Mouse (Mus musculus) adrenal gland, postnatal 4 days (tissue): ENCODE measurements at regions not wholly inside any gene's neighbourhood (a gene's known extent, or its start where the extent isn't known, plus 50 kb on each side); places are given as distances from the start of the nearest gene placed in this dataset.

Experiments
- DNase-seq, 2 experiments: peaks; one replicate each; pipeline ENCODE4 v3.0.0; 2021 to 2022; ENCODE audit warnings: low spot score in 2 of 2, mixed read lengths in 2 of 2

GRCm38 (mm10) chr1:61135597-61136545, 158.1 kb downstream of the Icos start:
- no peak for DNase-seq

GRCm38 (mm10) chr1:61137210-61137885, 159.6 kb downstream of the Icos start:
- DNase-seq: no peak

GRCm38 (mm10) chr1:61137954-61138353, 160.2 kb downstream of the Icos start:
- DNase-seq: no peak

GRCm38 (mm10) chr1:61139291-61139983, 161.7 kb downstream of the Icos start:
- no peak for DNase-seq

GRCm38 (mm10) chr1:61139984-61140648, 162.4 kb downstream of the Icos start:
- DNase-seq: no peak

- no peak for DNase-seq
Measured at GRCm38 (mm10) chr1:61140870-61141591, 163.3 kb downstream of the Icos start.

- no peak for DNase-seq
Measured at GRCm38 (mm10) chr1:61141592-61141930, 163.8 kb downstream of the Icos start.

GRCm38 (mm10) chr1:61141952-61142351, 164.2 kb downstream of the Icos start:
- DNase-seq: no peak

- DNase-seq: no peak
Measured at GRCm38 (mm10) chr1:61143030-61143753, 165.5 kb downstream of the Icos start.

- DNase-seq: no peak
Measured at GRCm38 (mm10) chr1:61143754-61144066, 166.0 kb downstream of the Icos start.

- DNase-seq: no peak
Measured at GRCm38 (mm10) chr1:61145013-61145412, 167.3 kb downstream of the Icos start.

GRCm38 (mm10) chr1:61145572-61145971, 167.8 kb downstream of the Icos start:
- no peak for DNase-seq

- no peak for DNase-seq
Measured at GRCm38 (mm10) chr1:61146222-61146723, 168.5 kb downstream of the Icos start.

GRCm38 (mm10) chr1:61151742-61152141, 174.0 kb downstream of the Icos start:
- no peak for DNase-seq

- no peak for DNase-seq
Measured at GRCm38 (mm10) chr1:61152157-61152556, 174.4 kb downstream of the Icos start.

GRCm38 (mm10) chr1:61154216-61154615, 176.5 kb downstream of the Icos start:
- DNase-seq: no peak

- DNase-seq: no peak
Measured at GRCm38 (mm10) chr1:61157271-61157670, 179.5 kb downstream of the Icos start.

GRCm38 (mm10) chr1:61160505-61160904, 182.8 kb downstream of the Icos start:
- no peak for DNase-seq

GRCm38 (mm10) chr1:61164271-61164670, 186.5 kb downstream of the Icos start:
- no peak for DNase-seq

- no peak for DNase-seq
Measured at GRCm38 (mm10) chr1:61171941-61172340, 194.2 kb downstream of the Icos start.
